Mouse (Mus musculus) left cerebral cortex, adult 2 months (tissue): Measurements from ENCODE around the gene Rnf38. TPM values are rescaled to one million over a fixed set of nuclear protein-coding genes. Genes with fewer than 3 reads are reported as not detected.

Source experiments
- DNase-seq, 2 experiments: peaks; one replicate each; pipeline ENCODE4 v3.0.0; 2021 to 2022; ENCODE audit warnings: low spot score in 2 of 2, mixed read lengths in 1 of 2; ENCODE audit errors: extremely low spot score in 1 of 2
- H3K27ac ChIP-seq: fragments of 200-600 bp; 2 replicates; pipeline ENCODE4 v1.8.1; 2022
- H3K4me3 ChIP-seq: fragments of 200-600 bp; 2 replicates; pipeline ENCODE4 v1.8.1; 2022
- CTCF ChIP-seq: fragments of 200-600 bp; IDR thresholded peaks from 2 replicates; pipeline ENCODE4 v1.8.1; 2022; ENCODE audit warnings: antibody characterized with exemption, mild to moderate bottlenecking, moderate library complexity
- intact Hi-C: fragments of 180-260 bp; cut with DNase I; formaldehyde crosslinking; loops from one replicate; pipeline ENCODE4 v1.15.1; 2025
- total RNA-seq, 2 experiments: library from RNA; stranded (reverse); gene quantifications; 2 replicates each; pipeline ENCODE4 v1.2.3; 2021

Rnf38 gene
- total RNA-seq, 2 experiments from 2014 or later = 63.0 to 73.4 TPM

- no peak for DNase-seq
- TF ChIP-seq CTCF = no peak
- intact Hi-C loops = no loop called here
- H3K4me3 ChIP-seq = no peak overlapping the region
- H3K27ac ChIP-seq = no peak overlapping the region
Observed at GRCm38 (mm10) chr4:44163034-44163433, 70.6 kb downstream of the Rnf38 start.

- DNase-seq = no peak
- TF ChIP-seq CTCF = no peak
- intact Hi-C loops = no loop called here
- no peak overlapping the region for H3K4me3 ChIP-seq
- no peak overlapping the region for H3K27ac ChIP-seq
Observed at GRCm38 (mm10) chr4:44160990-44161689, 72.4 kb downstream of the Rnf38 start.

- DNase-seq = no peak
Observed at GRCm38 (mm10) chr4:44159839-44160238, 73.8 kb downstream of the Rnf38 start.

GRCm38 (mm10) chr4:44156481-44156880 lies 77.1 kb downstream of the Rnf38 start:
- no peak for TF ChIP-seq CTCF
- Histone ChIP-seq H3K4me3 (no peak overlapping the region), H3K27ac (no peak overlapping the region)
- DNase-seq = no peak
- intact Hi-C loops = no loop called here

More at GRCm38 (mm10) chr4:44159839-44160238, 73.8 kb downstream of the Rnf38 start:
- TF ChIP-seq CTCF = no peak
- H3K27ac ChIP-seq = no peak overlapping the region
- intact Hi-C loops = no loop called here
- H3K4me3 ChIP-seq = no peak overlapping the region

GRCm38 (mm10) chr4:44154884-44155283 lies 78.7 kb downstream of the Rnf38 start:
- intact Hi-C loops = no loop called here
- TF ChIP-seq CTCF = no peak
- H3K4me3 ChIP-seq = no peak overlapping the region

GRCm38 (mm10) chr4:44152904-44153303 lies 80.7 kb downstream of the Rnf38 start:
- no peak for TF ChIP-seq CTCF
- no peak overlapping the region for H3K27ac ChIP-seq
- DNase-seq = no peak
- intact Hi-C loops = no loop called here
- H3K4me3 ChIP-seq = no peak overlapping the region

More at GRCm38 (mm10) chr4:44154884-44155283, 78.7 kb downstream of the Rnf38 start:
- no peak for DNase-seq
- H3K27ac ChIP-seq = no peak overlapping the region

GRCm38 (mm10) chr4:44126805-44127204 lies 106.8 kb downstream of the Rnf38 start:
- Histone ChIP-seq H3K27ac (no peak overlapping the region), H3K4me3 (no peak overlapping the region)
- no peak for DNase-seq
- intact Hi-C loops = loop anchor here (10.0 kb wide), 1 partner anchor 222 kb away; no protein-coding TSS in a partner anchor
- no peak for TF ChIP-seq CTCF

- H3K4me3 ChIP-seq = no peak overlapping the region
- intact Hi-C loops = loop anchor here (1.0 to 10.0 kb wide), 2 partner anchors 54 to 215 kb away; no protein-coding TSS in a partner anchor
- TF ChIP-seq CTCF = peak; percentile 74
- DNase-seq = no peak
- H3K27ac ChIP-seq = no peak overlapping the region
Observed at GRCm38 (mm10) chr4:44119410-44120201, 114.0 kb downstream of the Rnf38 start.

- no peak for TF ChIP-seq CTCF
- Histone ChIP-seq H3K4me3 (no peak overlapping the region), H3K27ac (no peak overlapping the region)
- intact Hi-C loops = loop anchor here (2.0 kb wide), 1 partner anchor 42 kb away; no protein-coding TSS in a partner anchor
- no peak for DNase-seq
Observed at GRCm38 (mm10) chr4:44115046-44115445, 118.5 kb downstream of the Rnf38 start.

- H3K27ac ChIP-seq = no peak overlapping the region
- no peak overlapping the region for H3K4me3 ChIP-seq
- DNase-seq = no peak
Observed at GRCm38 (mm10) chr4:44113393-44114138, 120.0 kb downstream of the Rnf38 start.

GRCm38 (mm10) chr4:44112741-44113140 lies 120.8 kb downstream of the Rnf38 start:
- DNase-seq = no peak
- H3K4me3 ChIP-seq = no peak overlapping the region
- TF ChIP-seq CTCF = no peak
- intact Hi-C loops = no loop called here
- no peak overlapping the region for H3K27ac ChIP-seq

More at GRCm38 (mm10) chr4:44113393-44114138, 120.0 kb downstream of the Rnf38 start:
- intact Hi-C loops = loop anchor here (2.0 kb wide), 1 partner anchor 41 kb away; no protein-coding TSS in a partner anchor
- TF ChIP-seq CTCF = no peak

- intact Hi-C loops = no loop called here
- no peak for DNase-seq
Observed at GRCm38 (mm10) chr4:44110771-44111170, 122.8 kb downstream of the Rnf38 start.

More at GRCm38 (mm10) chr4:44110771-44111170, 122.8 kb downstream of the Rnf38 start:
- Histone ChIP-seq H3K4me3 (no peak overlapping the region), H3K27ac (no peak overlapping the region)
- TF ChIP-seq CTCF = no peak
